Mouse (Mus musculus) heart, adult 2 months (tissue): Measurements from ENCODE around the gene Dcakd.

Source experiments
- CTCF ChIP-seq: fragments of 200-600 bp; IDR thresholded peaks from 2 replicates; pipeline ENCODE4 v1.8.1; 2022; ENCODE audit warnings: antibody characterized with exemption, mild to moderate bottlenecking, moderate library complexity
- POLR2A ChIP-seq: fragments of 200-500 bp; IDR thresholded peaks from 2 replicates; pipeline ENCODE4 v1.6.1; 2011; ENCODE audit warnings: mild to moderate bottlenecking, low read depth, low read length, control low read depth; ENCODE audit not compliant: insufficient read depth

DNA sequence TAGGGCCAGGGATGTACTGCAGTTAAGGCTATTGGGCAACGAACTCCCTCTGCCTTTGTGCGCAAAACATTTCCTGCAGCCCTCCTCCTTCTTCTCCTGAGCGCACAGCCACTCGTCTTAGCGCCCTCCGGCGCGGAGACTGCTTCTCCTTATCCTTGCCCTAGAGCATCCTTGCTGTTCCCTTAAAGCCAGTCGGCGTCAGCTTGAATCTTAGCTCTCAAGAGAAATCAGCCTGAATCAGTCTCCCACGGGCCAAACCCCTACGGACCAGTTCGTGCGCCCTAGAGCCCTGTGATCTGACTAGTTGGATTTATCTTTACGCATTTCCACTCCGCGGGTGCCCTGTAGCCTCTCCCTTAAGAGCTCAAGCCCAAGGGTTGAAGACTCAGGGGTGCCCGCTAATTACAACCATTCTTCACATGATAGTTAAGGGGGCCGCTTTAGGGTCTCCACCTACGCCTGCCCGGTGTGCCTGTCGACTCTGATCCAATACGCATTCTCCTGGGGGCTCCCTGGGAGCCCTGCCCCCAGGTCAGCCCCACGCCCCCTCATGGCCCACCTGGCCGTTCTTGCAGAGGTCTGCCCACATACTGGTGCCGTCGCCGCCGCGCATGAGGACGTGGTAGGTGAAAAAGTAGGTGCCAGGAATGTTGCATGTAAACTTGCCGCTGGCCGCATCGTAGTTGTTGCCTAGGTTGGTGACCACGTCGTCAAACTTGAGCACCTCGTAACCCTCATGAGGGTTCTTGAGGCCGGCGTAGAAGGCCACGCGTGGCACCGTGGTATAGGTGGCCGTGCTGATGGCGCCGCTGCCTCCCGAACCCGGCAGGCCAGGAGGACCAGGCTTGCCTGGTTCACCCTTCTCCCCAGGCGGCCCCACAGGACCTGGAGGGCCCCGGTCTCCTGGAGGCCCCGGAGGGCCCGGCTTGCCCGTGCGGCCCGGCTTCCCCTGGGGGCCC, 82.5 kb downstream of the Dcakd start:
- TF ChIP-seq CTCF (no peak), POLR2A (no peak)
